Mouse (Mus musculus): ENCODE data around the gene Plpp4. TPM values are rescaled to one million over a fixed set of nuclear protein-coding genes. Genes with fewer than 3 reads are reported as not detected.

Gene Plpp4
- polyA plus RNA-seq, 1 experiment from 2014 or later = 0.98 TPM

GRCm38 (mm10) chr7:129278801-129279200 lies 22.0 kb downstream of the Plpp4 start:
- 85% methylated on average over 4 of the region's 4 CpGs for WGBS
- ATAC-seq (ENCODE audit: insufficient number of reproducible peaks, insufficient read depth, low FRiP score, low read depth) = no peak
- no peaks in the 10 kb centered on the region for H3K9me3 ChIP-seq (ENCODE audit: control insufficient read depth, low read depth, low read length)

GRCm38 (mm10) chr7:129279261-129279660 lies 22.4 kb downstream of the Plpp4 start:
- no peaks in the 10 kb centered on the region for H3K4me1 ChIP-seq (ENCODE audit: control insufficient read depth, insufficient read depth, low read length)
- H3K4me3 ChIP-seq (ENCODE audit: low read depth, low read length) = no peak overlapping the region
- 74% methylated on average over 4 of the region's 4 CpGs for WGBS
- no peaks in the 10 kb centered on the region for H3K36me3 ChIP-seq (ENCODE audit: control insufficient read depth, insufficient read depth, low read length)
- no peak overlapping the region for H3K4me2 ChIP-seq (replicated peaks; ENCODE audit: low read depth, low read length)
- no peak for ATAC-seq (ENCODE audit: insufficient number of reproducible peaks, insufficient read depth, low FRiP score, low read depth)
- no peaks in the 10 kb centered on the region for H3K9me3 ChIP-seq (ENCODE audit: control insufficient read depth, low read depth, low read length)
- no peak overlapping the region for H3K27ac ChIP-seq (ENCODE audit: low read length)
- no peaks in the 10 kb centered on the region for H3K27me3 ChIP-seq (ENCODE audit: control insufficient read depth, insufficient read depth, low read length)
- no peak overlapping the region for H3K9ac ChIP-seq (replicated peaks; ENCODE audit: low read depth, low read length)

More at GRCm38 (mm10) chr7:129278801-129279200, 22.0 kb downstream of the Plpp4 start:
- Histone ChIP-seq H3K27ac (ENCODE audit: low read length) (no peak overlapping the region), H3K4me3 (ENCODE audit: low read depth, low read length) (no peak overlapping the region), H3K36me3 (ENCODE audit: control insufficient read depth, insufficient read depth, low read length) (no peaks in the 10 kb centered on the region), H3K4me2 (replicated peaks; ENCODE audit: low read depth, low read length) (no peak overlapping the region), H3K4me1 (ENCODE audit: control insufficient read depth, insufficient read depth, low read length) (no peaks in the 10 kb centered on the region), H3K9ac (replicated peaks; ENCODE audit: low read depth, low read length) (no peak overlapping the region), H3K27me3 (ENCODE audit: control insufficient read depth, insufficient read depth, low read length) (no peaks in the 10 kb centered on the region)

GRCm38 (mm10) chr7:129281966-129282365 lies 25.1 kb downstream of the Plpp4 start:
- WGBS = 83% methylated on average over 4 of the region's 4 CpGs

GRCm38 (mm10) chr7:129285186-129285868 lies 28.5 kb downstream of the Plpp4 start:
- no peaks in the 10 kb centered on the region for H3K9me3 ChIP-seq (ENCODE audit: control insufficient read depth, low read depth, low read length)
- H3K4me2 ChIP-seq (replicated peaks; ENCODE audit: low read depth, low read length) = no peak overlapping the region
- H3K27ac ChIP-seq (ENCODE audit: low read length) = no peak overlapping the region
- H3K4me3 ChIP-seq (ENCODE audit: low read depth, low read length) = no peak overlapping the region
- 44% methylated on average over 7 of the region's 7 CpGs for WGBS
- no peak overlapping the region for H3K9ac ChIP-seq (replicated peaks; ENCODE audit: low read depth, low read length)
- H3K36me3 ChIP-seq (ENCODE audit: control insufficient read depth, insufficient read depth, low read length) = no peaks in the 10 kb centered on the region
- H3K4me1 ChIP-seq (ENCODE audit: control insufficient read depth, insufficient read depth, low read length) = no peaks in the 10 kb centered on the region
- ATAC-seq (ENCODE audit: insufficient number of reproducible peaks, insufficient read depth, low FRiP score, low read depth) = peak; percentile 37; the same call in 1 of the 2 replicates
- no peaks in the 10 kb centered on the region for H3K27me3 ChIP-seq (ENCODE audit: control insufficient read depth, insufficient read depth, low read length)

More at GRCm38 (mm10) chr7:129281966-129282365, 25.1 kb downstream of the Plpp4 start:
- no peak overlapping the region for H3K9ac ChIP-seq (replicated peaks; ENCODE audit: low read depth, low read length)
- H3K27ac ChIP-seq (ENCODE audit: low read length) = no peak overlapping the region
- no peaks in the 10 kb centered on the region for H3K36me3 ChIP-seq (ENCODE audit: control insufficient read depth, insufficient read depth, low read length)
- no peak overlapping the region for H3K4me2 ChIP-seq (replicated peaks; ENCODE audit: low read depth, low read length)
- ATAC-seq (ENCODE audit: insufficient number of reproducible peaks, insufficient read depth, low FRiP score, low read depth) = no peak
- H3K9me3 ChIP-seq (ENCODE audit: control insufficient read depth, low read depth, low read length) = no peaks in the 10 kb centered on the region
- no peaks in the 10 kb centered on the region for H3K4me1 ChIP-seq (ENCODE audit: control insufficient read depth, insufficient read depth, low read length)
- no peak overlapping the region for H3K4me3 ChIP-seq (ENCODE audit: low read depth, low read length)
- H3K27me3 ChIP-seq (ENCODE audit: control insufficient read depth, insufficient read depth, low read length) = no peaks in the 10 kb centered on the region

GRCm38 (mm10) chr7:129293211-129293610 lies 36.4 kb downstream of the Plpp4 start:
- ATAC-seq (ENCODE audit: insufficient number of reproducible peaks, insufficient read depth, low FRiP score, low read depth) = no peak
- WGBS = 96% methylated on average over 1 of the region's 1 CpGs
- Histone ChIP-seq H3K36me3 (ENCODE audit: control insufficient read depth, insufficient read depth, low read length) (no peaks in the 10 kb centered on the region), H3K27ac (ENCODE audit: low read length) (no peak overlapping the region), H3K27me3 (ENCODE audit: control insufficient read depth, insufficient read depth, low read length) (no peaks in the 10 kb centered on the region), H3K4me2 (replicated peaks; ENCODE audit: low read depth, low read length) (no peak overlapping the region), H3K4me3 (ENCODE audit: low read depth, low read length) (no peak overlapping the region), H3K9ac (replicated peaks; ENCODE audit: low read depth, low read length) (no peak overlapping the region), H3K4me1 (ENCODE audit: control insufficient read depth, insufficient read depth, low read length) (no peaks in the 10 kb centered on the region), H3K9me3 (ENCODE audit: control insufficient read depth, low read depth, low read length) (no peaks in the 10 kb centered on the region)

GRCm38 (mm10) chr7:129301622-129302021 lies 44.8 kb downstream of the Plpp4 start:
- ATAC-seq (ENCODE audit: insufficient number of reproducible peaks, insufficient read depth, low FRiP score, low read depth) = no peak
- WGBS = 87% methylated on average over 5 of the region's 5 CpGs
- no peaks in the 10 kb centered on the region for H3K36me3 ChIP-seq (ENCODE audit: control insufficient read depth, insufficient read depth, low read length)

GRCm38 (mm10) chr7:129303356-129303755 lies 46.5 kb downstream of the Plpp4 start:
- Histone ChIP-seq H3K27ac (ENCODE audit: low read length) (no peak overlapping the region), H3K4me2 (replicated peaks; ENCODE audit: low read depth, low read length) (no peak overlapping the region), H3K4me3 (ENCODE audit: low read depth, low read length) (no peak overlapping the region), H3K9me3 (ENCODE audit: control insufficient read depth, low read depth, low read length) (no peaks in the 10 kb centered on the region), H3K36me3 (ENCODE audit: control insufficient read depth, insufficient read depth, low read length) (no peaks in the 10 kb centered on the region), H3K4me1 (ENCODE audit: control insufficient read depth, insufficient read depth, low read length) (no peaks in the 10 kb centered on the region), H3K27me3 (ENCODE audit: control insufficient read depth, insufficient read depth, low read length) (no peaks in the 10 kb centered on the region), H3K9ac (replicated peaks; ENCODE audit: low read depth, low read length) (no peak overlapping the region)
- 40% methylated on average over 4 of the region's 4 CpGs for WGBS
- ATAC-seq (ENCODE audit: insufficient number of reproducible peaks, insufficient read depth, low FRiP score, low read depth) = no peak

More at GRCm38 (mm10) chr7:129301622-129302021, 44.8 kb downstream of the Plpp4 start:
- Histone ChIP-seq H3K4me2 (replicated peaks; ENCODE audit: low read depth, low read length) (no peak overlapping the region), H3K27me3 (ENCODE audit: control insufficient read depth, insufficient read depth, low read length) (no peaks in the 10 kb centered on the region), H3K9me3 (ENCODE audit: control insufficient read depth, low read depth, low read length) (no peaks in the 10 kb centered on the region), H3K9ac (replicated peaks; ENCODE audit: low read depth, low read length) (no peak overlapping the region), H3K27ac (ENCODE audit: low read length) (no peak overlapping the region), H3K4me1 (ENCODE audit: control insufficient read depth, insufficient read depth, low read length) (no peaks in the 10 kb centered on the region), H3K4me3 (ENCODE audit: low read depth, low read length) (no peak overlapping the region)

GRCm38 (mm10) chr7:129307042-129307825 lies 50.4 kb downstream of the Plpp4 start:
- Histone ChIP-seq H3K4me1 (ENCODE audit: control insufficient read depth, insufficient read depth, low read length) (no peaks in the 10 kb centered on the region; the same call in 1 of the 2 replicates), H3K4me3 (ENCODE audit: low read depth, low read length) (no peak overlapping the region), H3K36me3 (ENCODE audit: control insufficient read depth, insufficient read depth, low read length) (no peaks in the 10 kb centered on the region), H3K27me3 (ENCODE audit: control insufficient read depth, insufficient read depth, low read length) (no peaks in the 10 kb centered on the region), H3K27ac (ENCODE audit: low read length) (no peak overlapping the region), H3K9me3 (ENCODE audit: control insufficient read depth, low read depth, low read length) (no peaks in the 10 kb centered on the region), H3K4me2 (replicated peaks; ENCODE audit: low read depth, low read length) (no peak overlapping the region), H3K9ac (replicated peaks; ENCODE audit: low read depth, low read length) (no peak overlapping the region)
- no peak for ATAC-seq (ENCODE audit: insufficient number of reproducible peaks, insufficient read depth, low FRiP score, low read depth)
- WGBS = 26% methylated on average over 13 of the region's 13 CpGs
